Mouse (Mus musculus) stomach, postnatal 0 days (tissue): Measurements from ENCODE around the gene Bhlha15. TPM values are rescaled to one million over a fixed set of nuclear protein-coding genes. Genes with fewer than 3 reads are reported as not detected.

ENCODE experiments used
- ATAC-seq: fragments of 200-750 bp; cut with Nextera tagmentation; 2 replicates; pipeline ENCODE4 v1.8.0; 2017; ENCODE audit not compliant: low FRiP score, low TSS enrichment
- DNase-seq: peaks from one replicate; pipeline ENCODE4 v3.0.0-alpha.2; 2016; ENCODE audit warnings: low spot score
- H3K27ac ChIP-seq: fragments of 300-500 bp; sonication (generic); replicated peaks from 2 replicates; pipeline ENCODE4 v1.5.1; 2014; ENCODE audit warnings: mild to moderate bottlenecking, control low read depth
- H3K27me3 ChIP-seq: fragments of 300-500 bp; sonication (generic); 2 replicates; pipeline ENCODE4 v1.6.1; 2014; ENCODE audit warnings: low read length; ENCODE audit not compliant: control insufficient read depth, insufficient read depth
- H3K36me3 ChIP-seq: fragments of 300-500 bp; sonication (generic); 2 replicates; pipeline ENCODE4 v1.6.1; 2014; ENCODE audit warnings: low read length, mixed read lengths; ENCODE audit not compliant: control insufficient read depth, insufficient read depth
- H3K4me1 ChIP-seq: fragments of 300-500 bp; sonication (generic); replicated peaks from 2 replicates; pipeline ENCODE4 v1.6.1; 2014; ENCODE audit warnings: antibody characterized with exemption; ENCODE audit not compliant: control insufficient read depth, insufficient read depth
- H3K4me2 ChIP-seq: fragments of 300-500 bp; sonication (generic); replicated peaks from 2 replicates; pipeline ENCODE4 v1.6.1; 2014; ENCODE audit warnings: low read depth, mild to moderate bottlenecking, control low read depth, moderate library complexity
- H3K4me3 ChIP-seq: fragments of 300-500 bp; sonication (generic); 2 replicates; pipeline ENCODE4 v1.5.1; 2014; ENCODE audit warnings: low read depth, low read length, control low read depth
- H3K9ac ChIP-seq: fragments of 300-500 bp; sonication (generic); 2 replicates; pipeline ENCODE4 v1.6.1; 2014; ENCODE audit warnings: mild to moderate bottlenecking, low read length, control low read depth, mixed read lengths
- H3K9me3 ChIP-seq: fragments of 300-500 bp; sonication (generic); 2 replicates; pipeline ENCODE4 v1.6.1; 2016; ENCODE audit warnings: low read length; ENCODE audit not compliant: control insufficient read depth
- CTCF ChIP-seq: IDR thresholded peaks from 2 replicates; pipeline ENCODE4 v1.5.1; 2016; ENCODE audit warnings: antibody characterized with exemption, low read depth, mild to moderate bottlenecking, moderate library complexity
- EP300 ChIP-seq: optimal IDR thresholded peaks from 2 replicates; pipeline ENCODE3; 2016; ENCODE audit warnings: antibody characterized with exemption
- WGBS: fragments of 180-500 bp; shearing (Covaris S2); extraction: QIAGEN DNeasy Blood & Tissue Kit; methylation state at CpG from one replicate; pipeline ENCODE4 v1.1.7; 2014; 5-methylcytosine and 5-hydroxymethylcytosine counted together
- polyA plus RNA-seq: library from polyadenylated mRNA; unstranded; fragments of >200 nt; fragmentation: Nextera tagmentation; extraction: Ambion mirVana; gene quantifications from 2 replicates; pipeline ENCODE4 v1.2.1, GENCODE M21; 2015

The Bhlha15 gene
- polyA plus RNA-seq, 1 experiment from 2014 or later = 9.2 TPM

- peak; percentile 82 for ATAC-seq
- TF ChIP-seq EP300 (no peak), CTCF (no peak)
- no peak overlapping the region for H3K27ac ChIP-seq
Measured at GRCm38 (mm10) chr5:144183647-144184335, 6.3 kb upstream of the Bhlha15 start.

GRCm38 (mm10) chr5:144184350-144185045, 5.6 kb upstream of the Bhlha15 start:
- no peaks in the 10 kb centered on the region for H3K9me3 ChIP-seq
- no peak overlapping the region for H3K4me3 ChIP-seq
- peaks cover 9% of the 10 kb centered on the region for H3K36me3 ChIP-seq
- DNase-seq = peak; percentile 44
- H3K27ac ChIP-seq = peak overlapping the region; percentile 45
- no peak overlapping the region for H3K9ac ChIP-seq
- no peak overlapping the region for H3K4me2 ChIP-seq
- peak; percentile 53 for ATAC-seq
- WGBS = 79% methylated on average over 21 of the region's 21 CpGs
- no peaks in the 10 kb centered on the region for H3K4me1 ChIP-seq
- H3K27me3 ChIP-seq = no peaks in the 10 kb centered on the region
- TF ChIP-seq CTCF (no peak), EP300 (no peak)

More at GRCm38 (mm10) chr5:144183647-144184335, 6.3 kb upstream of the Bhlha15 start:
- Histone ChIP-seq H3K9me3 (no peaks in the 10 kb centered on the region), H3K27me3 (no peaks in the 10 kb centered on the region), H3K4me2 (no peak overlapping the region), H3K4me3 (no peak overlapping the region), H3K9ac (no peak overlapping the region), H3K4me1 (no peaks in the 10 kb centered on the region), H3K36me3 (peaks cover 9% of the 10 kb centered on the region)
- peak; percentile 76 for DNase-seq
- 60% methylated on average over 7 of the region's 7 CpGs for whole genome bisulfite sequencing

- ATAC-seq (no peak), DNase-seq (no peak)
- no peak overlapping the region for H3K4me2 ChIP-seq
- TF ChIP-seq CTCF = no peak
- TF ChIP-seq EP300 = no peak
- H3K36me3 ChIP-seq = peaks cover 9% of the 10 kb centered on the region
- 76% methylated on average over 6 of the region's 6 CpGs for WGBS
- no peak overlapping the region for H3K27ac ChIP-seq
- H3K9ac ChIP-seq = no peak overlapping the region
- H3K4me1 ChIP-seq = no peaks in the 10 kb centered on the region; the same call in none of the 2 replicates
- no peaks in the 10 kb centered on the region for H3K9me3 ChIP-seq
- H3K4me3 ChIP-seq = no peak overlapping the region
- no peaks in the 10 kb centered on the region for H3K27me3 ChIP-seq
Measured at GRCm38 (mm10) chr5:144188422-144188821, 1.7 kb upstream of the Bhlha15 start.

GRCm38 (mm10) chr5:144189327-144189726, 759 bp upstream of the Bhlha15 start:
- ATAC-seq (no peak), DNase-seq (no peak)
- no peak overlapping the region for H3K27ac ChIP-seq

GRCm38 (mm10) chr5:144191026-144191425, 940 bp downstream of the Bhlha15 start:
- Histone ChIP-seq H3K9ac (peak overlapping the region; percentile 48; the same call in 1 of the 2 replicates), H3K27ac (no peak overlapping the region), H3K27me3 (no peaks in the 10 kb centered on the region), H3K36me3 (peaks cover 3% of the 10 kb centered on the region), H3K4me1 (no peaks in the 10 kb centered on the region; the same call in none of the 2 replicates), H3K4me2 (peak overlapping the region; percentile 50), H3K4me3 (peak overlapping the region; percentile 28), H3K9me3 (no peaks in the 10 kb centered on the region)
- 50% methylated on average over 22 of the region's 23 CpGs for WGBS
- ATAC-seq (no peak), DNase-seq (no peak)
- TF ChIP-seq CTCF (no peak), EP300 (no peak)

More at GRCm38 (mm10) chr5:144189327-144189726, 759 bp upstream of the Bhlha15 start:
- H3K4me1 ChIP-seq = no peaks in the 10 kb centered on the region; the same call in none of the 2 replicates
- 69% methylated on average over 7 of the region's 7 CpGs for WGBS
- H3K4me3 ChIP-seq = no peak overlapping the region
- H3K9me3 ChIP-seq = no peaks in the 10 kb centered on the region
- H3K27me3 ChIP-seq = no peaks in the 10 kb centered on the region
- no peak for TF ChIP-seq EP300
- H3K9ac ChIP-seq = no peak overlapping the region
- peaks cover 9% of the 10 kb centered on the region for H3K36me3 ChIP-seq
- H3K4me2 ChIP-seq = no peak overlapping the region

- WGBS = 67% methylated on average over 6 of the region's 6 CpGs
- no peak overlapping the region for H3K4me3 ChIP-seq
- no peak for ATAC-seq
Measured at GRCm38 (mm10) chr5:144192673-144193072, 2.6 kb downstream of the Bhlha15 start.

More at GRCm38 (mm10) chr5:144192673-144193072, 2.6 kb downstream of the Bhlha15 start:
- Histone ChIP-seq H3K9me3 (no peaks in the 10 kb centered on the region), H3K4me1 (no peaks in the 10 kb centered on the region; the same call in none of the 2 replicates), H3K27ac (no peak overlapping the region), H3K9ac (no peak overlapping the region), H3K27me3 (no peaks in the 10 kb centered on the region), H3K36me3 (peaks cover 3% of the 10 kb centered on the region; the same call in 1 of the 2 replicates), H3K4me2 (peak overlapping the region; percentile 29; the same call in 1 of the 2 replicates)
- no peak for DNase-seq
- no peak for TF ChIP-seq CTCF
- no peak for TF ChIP-seq EP300
